Mouse (Mus musculus): ENCODE data around the gene Pms1.

The Pms1 gene

DNA sequence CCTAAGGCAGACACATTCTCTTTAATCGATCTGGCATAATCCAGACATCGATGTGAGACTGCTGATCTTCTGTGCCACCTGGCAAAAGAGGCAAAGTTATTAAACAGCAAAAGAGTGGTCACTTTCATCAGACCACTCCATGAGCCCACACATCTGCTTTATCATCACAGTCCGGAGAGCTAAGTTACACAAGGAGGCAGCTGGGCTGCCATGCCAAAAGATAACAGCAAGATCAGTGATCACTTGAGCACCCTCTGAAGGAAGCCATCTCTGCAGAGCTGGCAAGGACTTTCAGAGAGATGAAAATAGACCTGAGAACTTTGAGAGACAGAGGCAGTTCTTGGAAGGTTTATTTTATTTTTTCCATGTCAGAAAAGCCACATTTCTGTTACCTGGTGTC, 102.3 kb downstream of the Pms1 start:
- no peak for DNase-seq (ENCODE audit: low spot score)

DNA sequence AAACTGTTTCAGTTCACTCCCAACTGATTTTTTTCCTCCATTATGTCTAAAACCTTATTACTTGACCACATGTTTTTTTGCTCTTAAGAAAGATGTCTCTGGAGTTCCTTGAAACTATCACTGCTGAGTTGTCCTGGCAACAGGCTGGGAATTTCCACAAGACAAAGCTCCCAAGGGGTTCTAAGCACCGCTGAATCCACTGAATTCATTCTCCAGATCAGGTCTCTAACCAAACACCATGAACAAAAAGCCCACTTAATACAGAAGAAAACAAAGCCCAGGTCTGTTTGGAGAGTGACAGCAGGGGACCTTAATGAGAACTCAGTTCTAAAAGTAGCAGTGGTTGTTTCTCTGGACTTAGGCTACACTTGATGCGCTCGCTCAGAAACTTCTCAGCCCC, 105.6 kb downstream of the Pms1 start:
- no peak for DNase-seq (ENCODE audit: low spot score)

DNA sequence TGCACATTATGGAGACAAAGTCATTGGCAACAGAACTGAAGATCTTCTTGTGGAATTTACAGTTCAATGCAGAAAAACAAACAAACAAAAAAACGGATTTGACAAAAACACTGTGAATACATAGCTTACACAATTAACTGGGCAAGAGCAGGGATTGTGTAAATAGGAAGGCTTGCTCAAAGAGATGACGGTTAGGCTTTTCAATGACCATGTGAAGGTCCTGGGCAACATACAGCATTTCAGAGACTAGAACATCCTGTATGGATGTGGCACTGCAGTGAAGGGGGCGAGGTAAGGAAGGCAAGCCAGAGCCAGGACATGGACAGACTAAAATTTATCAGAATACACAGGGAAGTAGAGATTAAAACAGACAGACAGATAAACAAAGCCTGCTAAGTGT, 107.2 kb downstream of the Pms1 start:
- no peak for DNase-seq (ENCODE audit: low spot score)

DNA sequence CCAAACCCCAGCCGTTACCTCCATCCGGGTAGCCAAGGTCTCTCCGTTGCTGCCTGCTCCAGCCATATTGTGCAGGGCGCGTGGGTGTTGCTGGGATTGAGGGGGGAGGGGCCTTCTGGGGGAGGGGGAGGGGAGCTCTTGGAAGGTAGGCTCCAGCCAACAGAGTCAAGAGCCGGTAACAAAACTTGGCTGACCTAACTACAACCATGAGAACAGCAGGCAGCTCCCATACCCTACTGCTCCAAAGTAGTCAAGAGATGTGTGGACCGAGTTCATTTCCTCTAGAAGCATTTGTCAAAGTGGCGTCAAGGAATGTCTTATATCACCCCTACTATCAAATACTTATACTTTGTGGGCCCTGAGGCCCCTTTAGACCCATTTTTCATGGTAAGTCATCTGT, 109.3 kb downstream of the Pms1 start, which contains the start of gene 1700019A02Rik:
Gene 1700019A02Rik (minus strand): TSS at position 101 of the 400 bp plus-strand sequence.
- DNase-seq (ENCODE audit: low spot score): no peak

DNA sequence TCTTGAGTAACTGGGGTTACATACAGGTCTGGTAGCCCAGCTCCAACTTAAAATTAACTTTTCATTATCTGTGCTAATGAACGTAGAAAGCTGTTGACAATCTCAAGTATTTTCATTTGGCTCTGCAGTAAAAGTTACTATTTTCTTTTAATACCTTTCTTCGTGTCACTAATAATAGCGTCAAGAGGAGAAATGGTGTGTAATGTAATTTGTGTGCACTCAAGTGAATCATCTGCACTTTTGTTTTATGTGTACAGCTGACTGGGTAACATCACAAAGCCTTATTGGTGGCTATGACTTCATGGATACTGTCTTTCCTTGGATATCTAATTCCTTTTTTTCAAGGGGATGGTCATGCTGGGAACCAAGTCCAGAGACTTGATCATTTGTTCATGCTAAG, 110.5 kb downstream of the Pms1 start:
- DNase-seq (ENCODE audit: low spot score): no peak

DNA sequence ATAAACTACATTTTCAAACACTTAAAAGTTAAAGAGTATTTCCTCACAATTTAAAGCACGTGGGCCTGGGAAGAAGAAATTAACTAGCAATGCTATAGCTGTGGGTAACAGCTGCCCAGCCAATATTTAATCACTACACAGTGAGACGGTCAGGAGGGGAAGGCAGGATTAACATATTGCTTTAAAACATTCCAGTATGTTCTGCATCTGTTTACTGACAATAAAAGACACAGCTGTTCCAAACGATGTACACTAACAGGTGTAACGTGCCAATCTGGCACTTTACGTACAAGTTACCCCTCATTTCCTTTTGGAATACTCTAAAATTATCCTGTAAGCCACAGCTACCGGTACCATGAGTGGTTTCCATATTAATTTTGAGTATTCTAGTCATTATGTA, 139.1 kb downstream of the Pms1 start:
- DNase-seq (ENCODE audit: low spot score): no peak

Measured in T-cell, adult 2 months (primary cell).